Mouse (Mus musculus) heart, postnatal 25 days (tissue): Measurements from ENCODE around the gene Fbxo45. TPM values are rescaled to one million over a fixed set of nuclear protein-coding genes. Genes with fewer than 3 reads are reported as not detected.
"Not testable (repeated sequence)": the region's sequence is repeated elsewhere in the genome, so short reads cannot be mapped to it uniquely, and the experiment has no call there.

ENCODE experiments used
- DNase-seq: peaks from one replicate; pipeline ENCODE4 v3.0.0; 2022; ENCODE audit warnings: low spot score
- intact Hi-C: fragments of 180-260 bp; cut with DNase I; formaldehyde crosslinking; loops from one replicate; pipeline ENCODE4 v1.15.1; 2025
- total RNA-seq, 2 experiments: library from RNA; stranded (reverse); gene quantifications; 2 replicates each; pipeline ENCODE4 v1.2.3; 2021

The Fbxo45 gene
- 10 to 100 TPM; 12.8 to 13.1 TPM for total RNA-seq

GRCm38 (mm10) chr16:32246952-32247370 is at the start of gene Fbxo45, which contains the start of gene Wdr53:
Fbxo45 (minus strand) TSS chr16:32247158.
Wdr53 (plus strand) TSS chr16:32247227.
- peak; percentile 97 for DNase-seq

GRCm38 (mm10) chr16:32291821-32292220 is 44.9 kb upstream of the Fbxo45 start:
- intact Hi-C loops = no loop called here
- DNase-seq = no peak

More at GRCm38 (mm10) chr16:32246952-32247370, at the start of gene Fbxo45, which contains the start of gene Wdr53:
- intact Hi-C loops = loop anchor here (5.0 kb wide), 2 partner anchors 40 to 300 kb away; partner anchors contain the start of genes 0610012G03Rik and Ncbp2

GRCm38 (mm10) chr16:32282608-32283007 is 35.6 kb upstream of the Fbxo45 start:
- DNase-seq = no peak
- intact Hi-C loops = no loop called here

GRCm38 (mm10) chr16:32280211-32280610 is 33.3 kb upstream of the Fbxo45 start:
- DNase-seq = no peak
- intact Hi-C loops = no loop called here

- DNase-seq = no peak
- intact Hi-C loops = loop anchor here (5.0 to 10.0 kb wide), 2 partner anchors 54 to 326 kb away; partner anchors contain the start of genes Tfrc and Ubxn7
These were observed 31.4 kb upstream of the Fbxo45 start for GRCm38 (mm10) chr16:32278396-32278795.

- peak; percentile 83 for DNase-seq
- intact Hi-C loops = loop anchor here (2.0 to 10.0 kb wide), 3 partner anchors 55 to 327 kb away; partner anchors contain the start of genes Pcyt1a, Tfrc and Ubxn7
These were observed 30.6 kb upstream of the Fbxo45 start, which contains the start of gene Rnf168 for GRCm38 (mm10) chr16:32277308-32278256. Rnf168 (plus strand) TSS chr16:32277459.

- intact Hi-C loops = loop anchor here (2.0 to 10.0 kb wide), 3 partner anchors 56 to 329 kb away; partner anchors contain the start of genes Pcyt1a, Tfrc and Ubxn7
- DNase-seq = no peak
These were observed 28.9 kb upstream of the Fbxo45 start for GRCm38 (mm10) chr16:32275830-32276229.

GRCm38 (mm10) chr16:32275041-32275440 is 28.1 kb upstream of the Fbxo45 start:
- DNase-seq = no peak
- intact Hi-C loops = loop anchor here (5.0 to 10.0 kb wide), 2 partner anchors 57 to 330 kb away; partner anchors contain the start of genes Tfrc and Ubxn7

GRCm38 (mm10) chr16:32273338-32273737 is 26.4 kb upstream of the Fbxo45 start:
- DNase-seq = no peak
- intact Hi-C loops = loop anchor here (10.0 kb wide), 1 partner anchor 331 kb away; the partner anchor contains the start of gene Tfrc

- intact Hi-C loops = loop anchor here (10.0 kb wide), 1 partner anchor 334 kb away; the partner anchor contains the start of gene Tfrc
- DNase-seq = peak; percentile 2
These were observed 24.3 kb upstream of the Fbxo45 start, which contains the start of gene Smco1 for GRCm38 (mm10) chr16:32271291-32271690. Smco1 (plus strand) TSS chr16:32271468.

GRCm38 (mm10) chr16:32264225-32264624 is 17.3 kb upstream of the Fbxo45 start:
- DNase-seq = not testable (repeated sequence)
- intact Hi-C loops = loop anchor here (5.0 kb wide), 1 partner anchor 233 kb away; the partner anchor contains the start of gene Zdhhc19

GRCm38 (mm10) chr16:32246351-32246791 is 587 bp downstream of the Fbxo45 start:
- DNase-seq = peak; percentile 23
- intact Hi-C loops = loop anchor here (5.0 kb wide), 2 partner anchors 39 to 299 kb away; partner anchors contain the start of genes 0610012G03Rik and Ncbp2

GRCm38 (mm10) chr16:32243901-32244300 is 3.1 kb downstream of the Fbxo45 start:
- no peak for DNase-seq
- intact Hi-C loops = no loop called here

GRCm38 (mm10) chr16:32239428-32240312 is 7.3 kb downstream of the Fbxo45 start:
- no peak for DNase-seq
- intact Hi-C loops = no loop called here

- intact Hi-C loops = no loop called here
- no peak for DNase-seq
These were observed 8.9 kb downstream of the Fbxo45 start for GRCm38 (mm10) chr16:32237930-32238680.

GRCm38 (mm10) chr16:32232050-32232449 is 14.9 kb downstream of the Fbxo45 start:
- DNase-seq = not testable (repeated sequence)

GRCm38 (mm10) chr16:32222399-32222798 is 24.6 kb downstream of the Fbxo45 start:
- no peak for DNase-seq
- intact Hi-C loops = no loop called here

More at GRCm38 (mm10) chr16:32232050-32232449, 14.9 kb downstream of the Fbxo45 start:
- intact Hi-C loops = not testable (repeated sequence)

GRCm38 (mm10) chr16:32221803-32222202 is 25.2 kb downstream of the Fbxo45 start:
- intact Hi-C loops = no loop called here
- no peak for DNase-seq
